Mouse (Mus musculus): ENCODE results near the gene Olfr592.
"Not testable (repeated sequence)": the region's sequence is repeated elsewhere in the genome, so short reads cannot be mapped to it uniquely, and the experiment has no call there.

Olfr592 gene

GRCm38 (mm10) chr7:103184503-103184902, at the start of gene Olfr592:
Gene Olfr592, plus strand, starts transcription at chr7:103184803.
- DNase-seq (ENCODE audit: low spot score in 2 of 2): not testable (repeated sequence)

- no peak for DNase-seq (ENCODE audit: low spot score in 2 of 2)
These were observed 44.0 kb upstream of the Olfr592 start, which contains the start of gene Olfr588-ps1 for GRCm38 (mm10) chr7:103140579-103140978. Gene Olfr588-ps1, plus strand, starts transcription at chr7:103140879.

- DNase-seq (ENCODE audit: low spot score in 2 of 2): no peak
These were observed 28.3 kb upstream of the Olfr592 start, which contains the start of gene Olfr589 for GRCm38 (mm10) chr7:103156256-103156655. Gene Olfr589, minus strand, starts transcription at chr7:103156356.

- no peak for DNase-seq (ENCODE audit: low spot score in 2 of 2)
These were observed 14.9 kb upstream of the Olfr592 start for GRCm38 (mm10) chr7:103169697-103170096.

- DNase-seq (ENCODE audit: low spot score in 2 of 2): no peak
These were observed 6.4 kb upstream of the Olfr592 start, which contains the start of gene Olfr591 for GRCm38 (mm10) chr7:103178240-103178639. Gene Olfr591, minus strand, starts transcription at chr7:103178340.

GRCm38 (mm10) chr7:103211562-103211961, 27.0 kb downstream of the Olfr592 start, which contains the start of gene Olfr593:
Gene Olfr593, plus strand, starts transcription at chr7:103211862.
- DNase-seq (ENCODE audit: low spot score in 2 of 2): no peak

- DNase-seq (ENCODE audit: low spot score in 2 of 2): not testable (repeated sequence)
These were observed 27.4 kb downstream of the Olfr592 start for GRCm38 (mm10) chr7:103212050-103212449.

- DNase-seq (ENCODE audit: low spot score in 2 of 2): no peak
These were observed 32.1 kb downstream of the Olfr592 start, which contains the start of gene Olfr594 for GRCm38 (mm10) chr7:103216696-103217095. Gene Olfr594, plus strand, starts transcription at chr7:103216996.
